Mouse (Mus musculus): ENCODE measurements around the gene Slc25a47.

DNA sequence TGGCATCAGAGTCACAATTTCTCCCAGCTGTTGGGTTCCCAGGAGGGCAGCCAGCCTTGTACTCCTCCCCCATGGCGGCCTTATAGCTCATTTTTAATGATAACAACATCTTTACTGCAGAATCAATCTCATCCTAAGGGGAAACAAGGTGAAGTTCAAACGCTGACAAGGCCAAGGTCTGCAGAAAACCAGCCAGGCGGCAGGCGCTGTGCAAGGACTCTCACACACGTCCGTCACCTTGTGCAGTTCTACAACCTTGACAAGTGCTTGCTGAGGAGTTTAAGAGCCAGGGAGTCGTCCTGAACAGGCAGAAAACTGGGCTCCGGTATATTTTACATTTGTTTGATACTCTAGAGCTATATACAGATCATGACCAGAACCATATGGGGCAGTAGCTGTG is 46.9 kb downstream of the Slc25a47 start:
- no peak for TF ChIP-seq CTCF (IDR thresholded peaks at IDR 0.05; ENCODE audit: low read depth)
- TF ChIP-seq EP300 (IDR thresholded peaks at IDR 0.05; ENCODE audit: low read depth) = no peak
